Mouse (Mus musculus) liver, adult 10 weeks (tissue): ENCODE data around the gene 6030498E09Rik. TPM values are rescaled to one million over a fixed set of nuclear protein-coding genes. Genes with fewer than 3 reads are reported as not detected.

ENCODE experiments used
- polyA plus RNA-seq: library from polyadenylated mRNA; stranded (reverse); fragments of 350-450 nt; fragmentation: Illumina TruSeq; extraction: RNeasy Lipid Tissue Mini Kit (QIAGEN cat#74804); gene quantifications from one replicate; pipeline ENCODE4 v1.2.3, GENCODE M21; 2014; ENCODE audit warnings: low read depth, low replicate concordance

Gene 6030498E09Rik
- 0.61 TPM for polyA plus RNA-seq

DNA sequence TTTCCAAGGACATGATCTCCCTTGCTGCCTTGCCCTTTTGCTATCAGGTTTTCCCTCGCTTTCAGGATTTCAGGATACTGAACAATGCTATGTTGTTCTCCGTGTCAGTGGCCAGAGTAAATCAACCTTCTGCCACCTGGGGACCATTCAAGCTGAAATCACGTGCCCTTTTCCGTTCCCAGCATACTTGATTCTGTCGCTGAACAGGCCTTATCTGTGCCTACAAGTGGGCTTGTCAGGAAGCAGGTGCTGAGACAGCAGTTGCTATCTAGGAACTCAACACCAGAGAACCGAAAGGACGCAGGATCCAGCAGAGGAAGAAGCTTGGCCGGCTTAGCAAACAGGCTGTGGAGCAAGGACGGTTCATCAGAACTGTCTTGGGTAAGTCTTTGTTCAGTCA lies at the start of gene 6030498E09Rik:
Gene 6030498E09Rik (plus strand): TSS at position 194 of the 400 bp plus-strand sequence.

Other genes starting within 250 kb of the 6030498E09Rik start
- 54.5 TPM for gene Cul4b, start 196.5 kb upstream of the 6030498E09Rik start, polyA plus RNA-seq
- 155 TPM for gene Mcts1, start 172.1 kb upstream of the 6030498E09Rik start, polyA plus RNA-seq
- gene C1galt1c1, start 137.6 kb upstream of the 6030498E09Rik start, polyA plus RNA-seq = 71.4 TPM